Mouse (Mus musculus): ENCODE measurements around the gene Elovl6. TPM values are rescaled to one million over a fixed set of nuclear protein-coding genes. Genes with fewer than 3 reads are reported as not detected.

Elovl6 gene
- polyA plus RNA-seq, 1 experiment from 2014 or later = 37.5 TPM

Small RNA genes within 50 kb of the gene (microRNA-seq; reads per million reads assigned to microRNA genes)
- gene Gm24515 = not detected

Other genes starting within 250 kb of the Elovl6 start
- 1.8 and 1.9 TPM in 2 replicates for gene Enpep, start 199.6 kb upstream of the Elovl6 start, polyA plus RNA-seq (2015; fragmentation: Nextera tagmentation; extraction: Ambion mirVana)
- gene Egf, start 223.0 kb downstream of the Elovl6 start, polyA plus RNA-seq (2015; fragmentation: Nextera tagmentation; extraction: Ambion mirVana) = 2.2 and 3.2 TPM in 2 replicates

Data from midbrain, embryonic 15.5 days (tissue).